Mouse (Mus musculus) stomach, postnatal 0 days (tissue): ENCODE results near the gene Acoxl. TPM values are rescaled to one million over a fixed set of nuclear protein-coding genes. Genes with fewer than 3 reads are reported as not detected.
"Not testable (repeated sequence)": the region's sequence is repeated elsewhere in the genome, so short reads cannot be mapped to it uniquely, and the experiment has no call there.

ENCODE experiments used
- ATAC-seq: fragments of 200-750 bp; cut with Nextera tagmentation; 2 replicates; pipeline ENCODE4 v1.8.0; 2017; ENCODE audit not compliant: low FRiP score, low TSS enrichment
- DNase-seq: peaks from one replicate; pipeline ENCODE4 v3.0.0-alpha.2; 2016; ENCODE audit warnings: low spot score
- H3K27ac ChIP-seq: fragments of 300-500 bp; sonication (generic); replicated peaks from 2 replicates; pipeline ENCODE4 v1.5.1; 2014; ENCODE audit warnings: mild to moderate bottlenecking, control low read depth
- H3K27me3 ChIP-seq: fragments of 300-500 bp; sonication (generic); 2 replicates; pipeline ENCODE4 v1.6.1; 2014; ENCODE audit warnings: low read length; ENCODE audit not compliant: control insufficient read depth, insufficient read depth
- H3K36me3 ChIP-seq: fragments of 300-500 bp; sonication (generic); 2 replicates; pipeline ENCODE4 v1.6.1; 2014; ENCODE audit warnings: low read length, mixed read lengths; ENCODE audit not compliant: control insufficient read depth, insufficient read depth
- H3K4me1 ChIP-seq: fragments of 300-500 bp; sonication (generic); replicated peaks from 2 replicates; pipeline ENCODE4 v1.6.1; 2014; ENCODE audit warnings: antibody characterized with exemption; ENCODE audit not compliant: control insufficient read depth, insufficient read depth
- H3K4me2 ChIP-seq: fragments of 300-500 bp; sonication (generic); replicated peaks from 2 replicates; pipeline ENCODE4 v1.6.1; 2014; ENCODE audit warnings: low read depth, mild to moderate bottlenecking, control low read depth, moderate library complexity
- H3K4me3 ChIP-seq: fragments of 300-500 bp; sonication (generic); 2 replicates; pipeline ENCODE4 v1.5.1; 2014; ENCODE audit warnings: low read depth, low read length, control low read depth
- H3K9ac ChIP-seq: fragments of 300-500 bp; sonication (generic); 2 replicates; pipeline ENCODE4 v1.6.1; 2014; ENCODE audit warnings: mild to moderate bottlenecking, low read length, control low read depth, mixed read lengths
- H3K9me3 ChIP-seq: fragments of 300-500 bp; sonication (generic); 2 replicates; pipeline ENCODE4 v1.6.1; 2016; ENCODE audit warnings: low read length; ENCODE audit not compliant: control insufficient read depth
- CTCF ChIP-seq: IDR thresholded peaks from 2 replicates; pipeline ENCODE4 v1.5.1; 2016; ENCODE audit warnings: antibody characterized with exemption, low read depth, mild to moderate bottlenecking, moderate library complexity
- EP300 ChIP-seq: optimal IDR thresholded peaks from 2 replicates; pipeline ENCODE3; 2016; ENCODE audit warnings: antibody characterized with exemption
- WGBS: fragments of 180-500 bp; shearing (Covaris S2); extraction: QIAGEN DNeasy Blood & Tissue Kit; methylation state at CpG from one replicate; pipeline ENCODE4 v1.1.7; 2014; 5-methylcytosine and 5-hydroxymethylcytosine counted together
- polyA plus RNA-seq: library from polyadenylated mRNA; unstranded; fragments of >200 nt; fragmentation: Nextera tagmentation; extraction: Ambion mirVana; gene quantifications from 2 replicates; pipeline ENCODE4 v1.2.1, GENCODE M21; 2015

Acoxl gene
- polyA plus RNA-seq, 1 experiment from 2014 or later, result 0.17 TPM

- H3K27ac ChIP-seq, result no peak overlapping the region
- H3K4me2 ChIP-seq, result no peak overlapping the region
- no peaks in the 10 kb centered on the region for H3K27me3 ChIP-seq
- no peak overlapping the region for H3K4me3 ChIP-seq
- H3K4me1 ChIP-seq, result no peaks in the 10 kb centered on the region
- TF ChIP-seq CTCF, result no peak
- TF ChIP-seq EP300, result no peak
- ATAC-seq (no peak), DNase-seq (no peak)
- no peaks in the 10 kb centered on the region for H3K36me3 ChIP-seq
- H3K9me3 ChIP-seq, result no peaks in the 10 kb centered on the region
- H3K9ac ChIP-seq, result no peak overlapping the region
- 50% methylated on average over 2 of the region's 2 CpGs for WGBS
Observed at GRCm38 (mm10) chr2:128094602-128095001, 255.9 kb downstream of the Acoxl start.

DNA sequence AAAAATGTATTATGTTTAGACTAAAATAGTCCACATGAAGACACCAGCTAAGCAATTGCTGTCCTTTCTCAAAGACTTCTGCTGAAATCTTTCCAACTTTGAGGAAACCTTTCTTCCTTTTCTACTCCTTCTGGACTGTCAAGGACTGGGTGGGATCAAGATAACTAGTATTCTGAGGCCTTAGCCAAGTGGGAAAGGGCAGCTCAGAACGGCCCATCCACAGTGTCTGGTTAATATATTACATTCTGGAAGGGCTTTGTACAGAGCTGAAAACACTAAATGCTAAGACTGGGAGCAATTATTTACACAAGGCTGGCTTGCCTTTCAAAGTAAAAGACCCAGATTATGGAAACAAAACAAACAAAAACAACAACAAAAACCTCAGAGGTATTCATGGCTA, 256.6 kb downstream of the Acoxl start:
- 3% methylated on average over 1 of the region's 1 CpGs for WGBS
- no peak for ATAC-seq
- no peaks in the 10 kb centered on the region for H3K27me3 ChIP-seq
- H3K4me1 ChIP-seq, result no peaks in the 10 kb centered on the region
- no peaks in the 10 kb centered on the region for H3K36me3 ChIP-seq
- DNase-seq, result no peak
- H3K9me3 ChIP-seq, result no peaks in the 10 kb centered on the region
- H3K27ac ChIP-seq, result no peak overlapping the region
- no peak overlapping the region for H3K4me2 ChIP-seq
- no peak overlapping the region for H3K9ac ChIP-seq
- H3K4me3 ChIP-seq, result no peak overlapping the region
- TF ChIP-seq EP300 (no peak), CTCF (no peak)

DNA sequence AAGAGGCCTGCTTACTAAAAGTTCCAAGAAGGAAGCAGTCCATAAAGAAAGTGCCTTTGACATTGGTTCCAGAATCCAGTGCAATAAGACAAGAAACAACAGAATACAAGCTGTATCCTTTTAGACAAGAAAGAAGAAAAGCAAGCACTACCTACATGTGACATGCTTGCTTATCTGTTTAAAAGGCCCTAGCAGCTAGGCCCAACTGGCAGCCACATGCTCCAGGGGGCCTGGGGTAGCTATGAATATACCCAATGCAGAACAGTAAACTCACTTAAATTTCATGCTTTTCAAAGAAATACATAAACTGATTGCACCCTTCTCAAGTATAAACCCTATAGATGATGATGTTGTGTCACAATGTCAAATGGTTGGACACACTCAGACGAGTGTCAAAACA, 257.4 kb downstream of the Acoxl start:
- TF ChIP-seq EP300 (no peak), CTCF (no peak)
- H3K36me3 ChIP-seq, result no peaks in the 10 kb centered on the region
- H3K4me2 ChIP-seq, result no peak overlapping the region
- H3K27ac ChIP-seq, result no peak overlapping the region
- ATAC-seq (no peak), DNase-seq (no peak)
- H3K9ac ChIP-seq, result no peak overlapping the region
- no peak overlapping the region for H3K4me3 ChIP-seq
- no peaks in the 10 kb centered on the region for H3K9me3 ChIP-seq
- H3K4me1 ChIP-seq, result no peaks in the 10 kb centered on the region
- H3K27me3 ChIP-seq, result no peaks in the 10 kb centered on the region
- WGBS, result 70% methylated on average over 1 of the region's 1 CpGs

DNA sequence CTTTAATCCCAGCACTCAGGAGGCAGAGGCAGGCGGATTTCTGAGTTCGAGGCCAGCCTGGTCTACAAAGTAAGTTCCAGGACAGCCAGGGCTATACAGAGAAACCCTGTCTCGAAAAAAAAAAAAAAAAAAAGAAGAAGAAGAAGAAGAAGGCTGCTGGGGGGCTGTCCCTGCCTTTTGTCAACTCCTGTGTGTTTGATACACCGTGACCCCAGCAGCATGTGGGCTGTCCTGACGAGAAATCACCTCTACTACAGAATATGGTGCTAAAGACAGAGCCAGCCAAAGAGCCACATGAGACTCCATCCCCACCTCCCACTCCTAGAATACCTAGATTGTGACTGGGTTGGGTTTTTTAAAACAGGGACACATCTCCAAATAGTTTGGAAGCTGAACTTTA, 259.4 kb downstream of the Acoxl start:
- H3K27ac ChIP-seq, H3K36me3 ChIP-seq, H3K4me2 ChIP-seq, H3K27me3 ChIP-seq, H3K9me3 ChIP-seq, H3K4me1 ChIP-seq, DNase-seq, ATAC-seq, H3K9ac ChIP-seq, H3K4me3 ChIP-seq: not testable (repeated sequence)
- 71% methylated on average over 4 of the region's 5 CpGs for WGBS

DNA sequence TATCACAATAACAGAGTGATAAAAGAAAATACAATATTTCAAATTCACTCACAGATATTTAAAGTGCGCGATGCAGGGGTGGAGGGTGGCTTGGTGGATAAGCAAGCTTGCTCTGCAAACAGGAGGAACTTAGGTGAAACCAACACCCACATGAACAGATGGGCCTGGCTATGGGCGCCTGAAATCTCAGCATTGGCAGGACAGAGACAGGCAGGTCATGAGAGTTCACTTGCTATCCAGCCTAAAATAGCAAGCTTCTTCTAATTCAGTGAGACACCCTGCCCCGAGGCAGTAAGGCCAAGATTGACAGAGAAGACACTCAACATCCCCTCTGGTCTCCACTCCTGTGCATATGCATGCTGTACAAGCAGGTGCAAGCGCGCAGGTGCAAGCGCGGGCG, 263.4 kb downstream of the Acoxl start:
- DNase-seq (no peak), ATAC-seq (no peak)
- no peak overlapping the region for H3K27ac ChIP-seq
- H3K9ac ChIP-seq, result no peak overlapping the region
- no peaks in the 10 kb centered on the region for H3K9me3 ChIP-seq
- no peaks in the 10 kb centered on the region for H3K27me3 ChIP-seq
- 84% methylated on average over 9 of the region's 9 CpGs for WGBS
- H3K4me3 ChIP-seq, result no peak overlapping the region
- no peak for TF ChIP-seq EP300
- no peak for TF ChIP-seq CTCF
- no peaks in the 10 kb centered on the region for H3K4me1 ChIP-seq
- no peaks in the 10 kb centered on the region for H3K36me3 ChIP-seq
- H3K4me2 ChIP-seq, result no peak overlapping the region

DNA sequence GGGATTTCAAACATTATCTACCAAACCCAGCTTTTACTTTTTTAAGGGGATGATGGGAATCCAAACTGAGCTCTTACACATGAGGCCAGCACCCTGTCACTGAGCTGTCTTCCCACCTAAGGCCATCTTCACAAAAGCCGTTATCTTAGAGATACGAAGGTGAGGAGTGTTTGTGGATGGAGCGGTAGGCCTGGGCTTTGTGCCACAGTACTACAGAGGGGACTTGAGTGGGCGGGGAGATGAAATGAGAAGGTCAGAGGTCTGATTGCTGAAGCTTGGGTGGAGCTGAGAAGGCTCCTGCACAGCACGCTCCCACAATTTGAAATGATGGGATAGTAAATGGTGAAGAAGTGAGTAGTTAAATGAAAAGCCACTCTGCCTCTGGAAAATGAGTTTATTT, 266.1 kb downstream of the Acoxl start:
- H3K27ac ChIP-seq, result no peak overlapping the region
- no peaks in the 10 kb centered on the region for H3K36me3 ChIP-seq
- H3K4me3 ChIP-seq, result no peak overlapping the region
- 68% methylated on average over 5 of the region's 5 CpGs for WGBS
- H3K9me3 ChIP-seq, result no peaks in the 10 kb centered on the region
- TF ChIP-seq CTCF (no peak), EP300 (no peak)
- H3K4me2 ChIP-seq, result no peak overlapping the region
- H3K9ac ChIP-seq, result no peak overlapping the region
- no peak for ATAC-seq
- DNase-seq, result no peak
- H3K4me1 ChIP-seq, result no peaks in the 10 kb centered on the region
- no peaks in the 10 kb centered on the region for H3K27me3 ChIP-seq

DNA sequence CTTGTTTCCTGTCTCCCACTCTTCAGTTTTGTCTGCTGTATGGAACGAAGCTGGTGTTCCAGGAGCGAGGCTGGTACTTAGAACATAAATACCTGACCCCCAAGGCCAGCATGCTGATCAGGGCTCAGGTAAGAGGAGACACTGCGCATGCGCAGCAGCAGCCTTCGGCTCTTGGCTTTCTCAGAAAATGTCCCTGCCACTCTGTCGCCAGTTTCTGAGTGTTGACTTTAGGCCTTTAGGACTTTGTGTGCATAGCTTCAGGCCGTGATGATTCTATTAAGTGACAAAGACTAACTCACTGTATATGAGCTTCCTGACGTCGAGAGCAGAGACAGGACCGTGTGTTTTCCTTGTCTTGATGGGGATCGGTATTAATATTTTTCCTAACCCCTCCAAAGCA, 267.0 kb downstream of the Acoxl start:
- Histone ChIP-seq H3K4me2 (no peak overlapping the region), H3K36me3 (no peaks in the 10 kb centered on the region), H3K9ac (no peak overlapping the region), H3K27me3 (no peaks in the 10 kb centered on the region), H3K9me3 (no peaks in the 10 kb centered on the region), H3K27ac (no peak overlapping the region), H3K4me3 (no peak overlapping the region), H3K4me1 (no peaks in the 10 kb centered on the region)
- 59% methylated on average over 11 of the region's 11 CpGs for WGBS
- no peak for TF ChIP-seq EP300
- no peak for ATAC-seq
- DNase-seq, result no peak
